8 mouse cellular contexts compared by ENCODE assay signal in genomic region chr11:88404247-88404677, GRCm38 (mm10).
DNase-seq lines count a peak whose midpoint lies in the region; ATAC-seq and TF ChIP-seq lines count a peak whose summit lies in the region.

No protein-coding gene starts in this region.

- H3K4me1 ChIP-seq in lung, embryonic 16.5 days (replicated peaks; ENCODE audit: control insufficient read depth, insufficient read depth, low read length): peaks cover 38% of the 10 kb centered on the region
- H3K4me1 ChIP-seq in heart, postnatal 0 days (ENCODE audit: control insufficient read depth, insufficient read depth): peaks cover 76% of the 10 kb centered on the region
- H3K4me1 ChIP-seq in midbrain, embryonic 11.5 days (ENCODE audit: control insufficient read depth, insufficient read depth, low read length): peaks cover 60% of the 10 kb centered on the region

- ATAC-seq in lung, embryonic 16.5 days (ENCODE audit: low read depth): no peak
- no peak for ATAC-seq in heart, postnatal 0 days (ENCODE audit: insufficient read depth, low read depth)
- no peak for ATAC-seq in midbrain, embryonic 11.5 days (ENCODE audit: low FRiP score)

- H3K4me2 ChIP-seq in lung, embryonic 16.5 days (ENCODE audit: low read depth, low read length): no peak overlapping the region
- peak overlapping the region; percentile 43; the same call in 1 of the 2 replicates for H3K4me2 ChIP-seq in heart, postnatal 0 days (ENCODE audit: low read depth, low read length)
- no peak overlapping the region for H3K4me2 ChIP-seq in midbrain, embryonic 11.5 days

- no peaks in the 10 kb centered on the region for H3K36me3 ChIP-seq in lung, embryonic 16.5 days (ENCODE audit: control insufficient read depth, insufficient read depth, low read length)
- no peaks in the 10 kb centered on the region; the same call in 1 of the 2 replicates for H3K36me3 ChIP-seq in heart, postnatal 0 days (replicated peaks; ENCODE audit: control insufficient read depth, insufficient read depth, low read length)
- no peaks in the 10 kb centered on the region for H3K36me3 ChIP-seq in midbrain, embryonic 11.5 days (ENCODE audit: control insufficient read depth, insufficient read depth, low read length)

- H3K27me3 ChIP-seq in lung, embryonic 16.5 days (ENCODE audit: control insufficient read depth, insufficient read depth, low read depth, low read length): no peaks in the 10 kb centered on the region
- no peaks in the 10 kb centered on the region for H3K27me3 ChIP-seq in heart, postnatal 0 days (ENCODE audit: control insufficient read depth, insufficient read depth, low read length)
- no peaks in the 10 kb centered on the region for H3K27me3 ChIP-seq in midbrain, embryonic 11.5 days (ENCODE audit: control insufficient read depth, insufficient read depth, low read length)

- peak overlapping the region; percentile 10 for H3K27ac ChIP-seq in lung, embryonic 16.5 days (ENCODE audit: low read length)
- peak overlapping the region; percentile 85 for H3K27ac ChIP-seq in heart, postnatal 0 days (ENCODE audit: low read depth)
- peak overlapping the region; percentile 52; the same call in 1 of the 2 replicates for H3K27ac ChIP-seq in midbrain, embryonic 11.5 days (ENCODE audit: low read depth, low read length)

- WGBS in lung, embryonic 16.5 days: 56% methylated on average over 5 of the region's 5 CpGs
- WGBS in heart, postnatal 0 days: 37% methylated on average over 5 of the region's 5 CpGs
- WGBS in midbrain, embryonic 11.5 days: 78% methylated on average over 5 of the region's 5 CpGs

- TF ChIP-seq EP300 in heart, postnatal 0 days (IDR thresholded peaks at IDR 0.05; ENCODE audit: low read depth): no peak

- DNase-seq in lung, postnatal 10 days: no peak
- DNase-seq in heart, postnatal 0 days (ENCODE audit: low spot score): no peak
- no peak for DNase-seq in midbrain, embryonic 11.5 days (ENCODE audit: low spot score, missing footprints)
- peak; percentile 42 for DNase-seq in thymus, postnatal 4 days
- DNase-seq in right cerebral cortex, postnatal 14 days: no peak
- DNase-seq in ovary, postnatal 10 days (ENCODE audit: low spot score): no peak
- no peak for DNase-seq in gastrocnemius, postnatal 4 days (ENCODE audit: low spot score in 2 of 2)

- TF ChIP-seq CTCF in heart, postnatal 0 days (IDR thresholded peaks at IDR 0.05; ENCODE audit: low read depth): no peak

- H3K9me3 ChIP-seq in lung, embryonic 16.5 days (ENCODE audit: control insufficient read depth, low read length): no peaks in the 10 kb centered on the region
- no peaks in the 10 kb centered on the region for H3K9me3 ChIP-seq in heart, postnatal 0 days (replicated peaks; ENCODE audit: control insufficient read depth, low read length)
- no peaks in the 10 kb centered on the region for H3K9me3 ChIP-seq in midbrain, embryonic 11.5 days (ENCODE audit: control insufficient read depth, low read length)

- no peak overlapping the region for H3K9ac ChIP-seq in lung, embryonic 16.5 days (ENCODE audit: low read length)
- H3K9ac ChIP-seq in heart, postnatal 0 days (replicated peaks; ENCODE audit: low read depth, low read length): peak overlapping the region; percentile 43; the same call in 1 of the 2 replicates
- no peak overlapping the region; the same call in 1 of the 2 replicates for H3K9ac ChIP-seq in midbrain, embryonic 11.5 days (ENCODE audit: low read length)

- H3K4me3 ChIP-seq in lung, embryonic 16.5 days (ENCODE audit: low read length): no peak overlapping the region
- H3K4me3 ChIP-seq in heart, postnatal 0 days (ENCODE audit: low read depth, low read length): no peak overlapping the region
- H3K4me3 ChIP-seq in midbrain, embryonic 11.5 days (ENCODE audit: low read depth, low read length): no peak overlapping the region

Comparison
In these comparisons a context has a peak if more than half of its experiments do, and no peak if none do; other contexts are left out.
1. H3K27ac ChIP-seq: peak in every context shown above with its lines; median percentile 85 in heart, postnatal 0 days; 52 in midbrain, embryonic 11.5 days; 10 in lung, embryonic 16.5 days.